Mouse (Mus musculus): ENCODE measurements around the gene Hrk. TPM values are rescaled to one million over a fixed set of nuclear protein-coding genes. Genes with fewer than 3 reads are reported as not detected.
A peak's percentile ranks its signal among the peaks of the same experiment; 100 is the strongest.

Gene Hrk
- total RNA-seq, 2 experiments from 2014 or later: 0.09 to 0.25 TPM

DNA sequence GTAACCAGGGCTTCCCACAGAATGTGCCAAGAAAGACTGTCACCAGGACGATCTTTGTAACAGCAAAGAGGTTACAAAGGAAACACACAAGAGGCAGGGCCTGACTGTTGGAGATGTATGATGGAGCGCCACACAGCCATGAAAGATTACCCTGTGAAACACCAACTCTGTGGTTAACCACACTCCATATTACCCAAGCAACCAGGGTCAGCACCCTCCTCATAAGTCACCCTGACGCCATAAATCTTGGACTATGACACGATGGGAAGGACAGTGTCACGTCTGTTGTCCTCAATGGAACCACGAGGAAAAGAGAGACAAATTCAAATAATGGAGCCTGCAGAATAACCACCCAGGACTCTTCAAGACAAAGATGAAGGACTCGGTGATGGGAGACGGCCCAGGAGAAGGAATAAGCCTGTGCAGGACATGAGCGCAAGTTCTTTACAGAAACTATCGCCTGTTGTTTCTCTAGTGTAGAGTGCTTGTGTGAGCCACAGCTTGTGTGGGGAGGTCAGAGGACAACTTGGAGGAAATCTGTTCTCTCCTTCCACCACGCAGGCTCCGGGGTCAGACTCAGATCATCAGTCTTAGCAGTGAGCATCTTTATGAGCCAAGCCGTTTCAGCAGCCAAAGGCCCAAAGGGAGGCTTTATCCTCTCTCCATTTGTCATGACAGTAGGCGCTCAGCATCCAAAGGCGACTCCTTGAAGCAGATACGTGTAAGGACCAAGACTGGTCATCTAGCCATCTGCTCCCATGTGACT is 40.4 kb downstream of the Hrk start:
- no peak for DNase-seq
- intact Hi-C loops (cut with DNase I; ENCODE audit: low total_unique reads): no loop called here

DNA sequence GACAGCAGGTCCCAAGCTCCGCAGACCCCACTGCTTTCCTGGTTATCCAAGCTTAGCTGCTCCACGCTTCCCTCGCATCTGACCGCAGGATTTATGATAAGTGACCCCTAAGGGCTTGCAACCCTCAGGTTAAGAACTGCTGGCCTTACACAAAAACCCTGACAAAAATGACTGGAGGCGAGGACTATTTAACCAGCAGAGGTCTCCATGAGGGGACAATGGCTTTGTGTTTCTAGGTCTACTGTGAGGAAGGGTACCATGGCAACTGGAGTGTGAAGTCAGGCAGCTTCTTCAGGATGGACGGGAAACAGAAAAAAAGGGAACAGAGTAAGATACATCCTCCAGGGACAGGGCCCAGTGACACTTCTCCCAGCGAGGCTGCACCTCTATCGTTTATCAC is 41.4 kb downstream of the Hrk start:
- no peak for DNase-seq
- intact Hi-C loops (cut with DNase I; ENCODE audit: low total_unique reads): no loop called here

DNA sequence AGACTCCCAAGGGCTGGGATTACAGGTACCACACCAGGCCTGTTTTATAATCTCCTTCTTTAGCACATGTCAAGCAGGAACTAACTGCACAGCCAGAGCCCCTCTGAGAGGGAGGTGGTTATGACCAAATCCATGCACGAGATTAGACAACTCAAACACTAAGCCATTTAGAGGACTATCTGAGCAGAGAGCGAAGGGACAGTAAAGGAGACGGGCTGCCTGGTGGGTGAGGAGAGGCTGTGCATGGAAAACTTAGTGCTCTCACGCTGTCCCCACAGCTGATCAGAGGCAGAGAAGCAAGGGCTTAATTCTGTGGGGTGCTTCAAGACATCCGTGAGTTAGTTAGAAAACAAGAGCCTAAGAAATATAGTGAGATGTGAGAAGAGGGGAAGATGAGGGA is 49.6 kb downstream of the Hrk start:
- intact Hi-C loops (cut with DNase I; ENCODE audit: low total_unique reads): no loop called here
- no peak for DNase-seq

DNA sequence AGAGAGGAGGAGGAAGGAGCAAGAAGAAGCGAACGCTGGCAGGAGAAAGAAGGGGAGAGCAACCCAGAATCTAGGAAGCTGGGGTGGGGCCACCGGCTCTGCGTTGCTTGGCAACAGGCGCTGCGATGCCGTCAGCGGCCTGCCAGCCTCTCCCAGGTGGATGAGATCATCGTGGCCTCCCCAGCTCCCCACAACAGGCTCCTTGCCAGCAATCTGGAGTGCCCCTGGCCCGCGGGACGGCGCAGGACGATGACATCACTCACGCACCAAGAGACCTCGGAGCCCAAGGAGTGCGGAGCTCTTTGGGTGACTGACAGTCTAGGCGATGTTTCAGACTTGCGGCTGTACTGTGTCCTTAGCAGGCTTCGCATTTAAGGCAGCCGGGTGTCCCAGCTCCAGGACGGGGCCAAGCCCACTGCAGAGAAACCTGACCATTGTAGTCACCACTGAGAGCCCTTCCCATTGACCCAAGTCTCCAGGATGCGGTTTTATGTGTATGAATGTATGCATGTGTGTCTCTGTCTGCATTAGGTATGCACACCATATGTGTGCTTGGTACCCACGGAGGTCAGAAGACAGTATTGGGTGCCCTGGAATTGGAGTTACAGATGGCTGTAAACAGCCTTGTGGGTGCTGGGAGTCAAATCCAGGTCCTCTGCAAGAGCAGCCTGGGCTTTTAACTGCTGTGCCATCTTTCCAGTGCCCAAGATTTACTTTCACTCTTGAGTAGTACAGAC is 50.1 kb downstream of the Hrk start:
- peak; percentile 58 for DNase-seq
- intact Hi-C loops (cut with DNase I; ENCODE audit: low total_unique reads): no loop called here

DNA sequence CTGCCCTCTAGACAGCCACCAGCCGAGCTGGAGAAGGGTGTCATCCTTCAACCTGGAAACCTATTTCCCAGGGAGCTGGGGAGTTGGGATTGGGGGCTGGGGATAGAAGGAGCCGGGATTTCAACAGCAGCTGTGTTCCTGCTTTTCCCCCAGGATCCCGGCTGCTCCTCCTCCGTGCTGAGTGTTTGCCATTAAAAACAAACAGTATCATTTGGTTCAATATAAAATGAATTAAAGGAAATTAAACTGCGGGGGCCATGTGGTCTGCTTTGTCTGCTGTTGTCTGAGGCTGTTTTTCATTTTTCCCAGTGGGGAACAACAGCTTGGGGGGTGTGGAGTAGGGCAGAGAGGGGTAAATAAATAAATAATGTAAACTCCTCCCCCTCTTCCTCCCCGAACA is 53.0 kb downstream of the Hrk start:
- intact Hi-C loops (cut with DNase I; ENCODE audit: low total_unique reads): no loop called here
- peak; percentile 46 for DNase-seq

DNA sequence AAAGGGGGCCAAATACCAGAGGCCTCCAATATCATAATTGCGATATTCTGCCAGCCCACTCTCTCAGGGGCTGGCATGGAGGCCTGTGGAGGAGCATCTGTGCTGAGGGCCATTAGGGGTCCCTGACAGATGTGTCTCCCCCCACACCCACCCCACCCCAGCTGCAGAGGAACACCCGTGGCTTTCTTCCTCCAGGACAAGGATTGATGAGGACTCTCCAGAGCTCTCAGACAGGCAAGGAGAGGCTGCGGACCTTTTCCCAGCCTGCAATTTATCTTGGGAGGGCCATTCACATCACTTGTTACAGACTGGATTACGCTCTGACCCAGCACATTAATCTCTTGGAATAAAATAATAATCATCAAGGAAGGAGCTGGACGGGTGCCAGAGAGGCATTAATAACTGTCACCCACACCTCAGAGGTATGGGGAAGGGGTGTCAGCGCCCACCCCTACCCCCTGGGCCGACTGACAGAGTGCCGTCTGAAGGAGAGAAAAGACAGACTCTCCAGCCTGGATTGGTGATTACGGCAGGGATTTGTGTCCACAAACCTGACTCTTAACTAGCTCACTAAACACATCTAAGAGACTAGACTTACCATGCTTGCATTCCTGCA is 58.8 kb downstream of the Hrk start:
- intact Hi-C loops (cut with DNase I; ENCODE audit: low total_unique reads): no loop called here
- no peak for DNase-seq

DNA sequence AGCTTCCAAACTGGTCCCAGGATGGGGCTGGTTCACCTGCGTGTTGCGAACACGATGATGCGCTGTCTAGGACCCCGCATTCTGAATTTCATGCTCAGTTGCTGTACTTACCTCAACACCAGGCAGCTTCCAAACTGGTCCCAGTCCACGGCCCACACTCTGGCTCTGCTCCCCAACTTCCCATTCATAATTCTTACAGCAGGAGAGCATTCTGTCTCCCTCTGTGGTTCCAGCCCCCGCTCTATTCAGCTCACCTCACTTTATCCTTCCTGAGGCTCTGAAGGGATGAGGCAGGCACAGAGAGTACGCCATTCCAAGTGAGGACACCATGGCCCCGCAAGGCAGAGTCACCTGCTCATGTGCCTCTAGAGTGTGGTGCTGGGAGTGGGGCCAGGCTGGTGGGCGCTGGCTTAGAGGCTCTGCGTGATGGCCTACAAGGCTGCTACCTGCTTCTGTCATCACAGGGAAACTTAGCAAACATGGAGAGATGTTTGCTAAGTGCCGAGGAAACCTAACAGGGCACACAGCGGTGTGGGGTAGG is 65.7 kb downstream of the Hrk start:
- no peak for DNase-seq
- intact Hi-C loops (cut with DNase I; ENCODE audit: low total_unique reads): no loop called here

DNA sequence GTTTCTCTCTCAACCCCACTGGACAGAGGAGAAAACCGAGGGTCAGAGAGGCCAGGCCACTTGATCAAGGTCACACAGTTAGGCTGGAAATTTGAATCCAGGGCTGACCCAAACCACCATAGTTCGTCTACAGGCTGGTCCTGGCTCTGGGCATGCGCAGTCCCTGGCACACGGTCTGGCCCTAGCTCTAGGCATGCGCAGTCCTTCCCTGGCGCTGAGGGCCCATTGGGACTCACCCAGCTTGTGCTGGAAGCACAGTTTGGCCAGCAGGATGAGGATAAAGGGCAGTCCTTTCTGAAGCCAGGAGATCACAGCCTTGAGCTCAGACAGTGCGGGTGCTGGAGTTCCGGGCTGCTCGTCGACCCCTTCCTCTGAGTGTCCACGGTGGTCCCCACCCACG is 72.4 kb downstream of the Hrk start:
- intact Hi-C loops (cut with DNase I; ENCODE audit: low total_unique reads): no loop called here
- DNase-seq: no peak

Other genes starting within 250 kb of the Hrk start
- gene Fbxo21, start 187.9 kb upstream of the Hrk start, total RNA-seq (2021): 10 to 100 TPM in 1 of 2 experiments, 1 to 10 TPM in 1; 9.5 to 13.4 TPM
- 1 to 10 TPM in 1 of 2 experiments, under 1 TPM in 1; 0.78 to 1.4 TPM for gene Tesc, start 136.9 kb upstream of the Hrk start, total RNA-seq (2021)
- gene Fbxw8, start 9.2 kb upstream of the Hrk start, total RNA-seq (2021): 10 to 100 TPM; 24.0 to 27.1 TPM
- gene Rnft2, start 80.5 kb downstream of the Hrk start, total RNA-seq (2021): under 1 TPM; 0.62 to 0.84 TPM
- 1 to 10 TPM; 3.2 to 3.4 TPM for gene 2410131K14Rik, start 80.6 kb downstream of the Hrk start, total RNA-seq (2021)